Mouse (Mus musculus) thymus, adult 2 months (tissue): ENCODE measurements around the gene Trak1. TPM values are rescaled to one million over a fixed set of nuclear protein-coding genes. Genes with fewer than 3 reads are reported as not detected.

Source experiments
- DNase-seq: peaks from one replicate; pipeline ENCODE4 v3.0.0; 2021
- H3K27ac ChIP-seq: fragments of 200-500 bp; 2 replicates; pipeline ENCODE4 v1.5.1; 2012; ENCODE audit warnings: low read length, control low read depth; ENCODE audit not compliant: control insufficient read depth, insufficient read depth
- H3K27me3 ChIP-seq: fragments of 200-500 bp; 2 replicates; pipeline ENCODE4 v1.6.1; 2012; ENCODE audit warnings: mild to moderate bottlenecking, low read length, moderate library complexity, mixed read lengths; ENCODE audit not compliant: control insufficient read depth, insufficient read depth
- H3K36me3 ChIP-seq: fragments of 200-500 bp; 2 replicates; pipeline ENCODE4 v1.6.1; 2012; ENCODE audit warnings: mild to moderate bottlenecking, low read length, moderate library complexity; ENCODE audit not compliant: control insufficient read depth, insufficient read depth
- H3K4me1 ChIP-seq: fragments of 200-500 bp; replicated peaks from 2 replicates; pipeline ENCODE4 v1.6.1; 2012; ENCODE audit warnings: low read length; ENCODE audit not compliant: control insufficient read depth, insufficient read depth
- H3K4me3 ChIP-seq: fragments of 200-500 bp; 2 replicates; pipeline ENCODE4 v1.5.1; 2012; ENCODE audit warnings: mild to moderate bottlenecking, low read length, control low read depth, moderate library complexity; ENCODE audit not compliant: control insufficient read depth, insufficient read depth
- CTCF ChIP-seq: fragments of 200-500 bp; IDR thresholded peaks from 2 replicates; pipeline ENCODE4 v1.5.1; 2012; ENCODE audit warnings: mild to moderate bottlenecking, control low read depth, low read length, moderate library complexity, borderline replicate concordance; ENCODE audit not compliant: control insufficient read depth, poor library complexity, insufficient read depth; ENCODE audit errors: extremely low read depth
- POLR2A ChIP-seq: fragments of 200-500 bp; IDR thresholded peaks from 2 replicates; pipeline ENCODE4 v1.6.1; 2012; ENCODE audit warnings: mild to moderate bottlenecking, low read length, control low read depth, moderate library complexity; ENCODE audit not compliant: control insufficient read depth, poor library complexity, insufficient read depth; ENCODE audit errors: extremely low read depth
- WGBS: fragments of 180-500 bp; shearing (Covaris S2); methylation state at CpG from one replicate; pipeline ENCODE4 v1.1.7; 2018; 5-methylcytosine and 5-hydroxymethylcytosine counted together
- polyA plus RNA-seq: library from polyadenylated mRNA; depleted of rRNA; stranded (reverse); fragments of >200 nt; gene quantifications from 2 replicates; pipeline ENCODE4 v1.2.3, GENCODE M21; 2012

Trak1 gene
- polyA plus RNA-seq, 1 experiment = 96.5 TPM

- Histone ChIP-seq H3K4me3 (no peak overlapping the region), H3K36me3 (peaks cover 9% of the 10 kb centered on the region), H3K4me1 (no peaks in the 10 kb centered on the region), H3K27me3 (no peaks in the 10 kb centered on the region), H3K27ac (no peak overlapping the region)
- 75% methylated on average over 16 of the region's 16 CpGs for WGBS
- no peak for DNase-seq
- TF ChIP-seq CTCF (no peak), POLR2A (no peak)
Measured at GRCm38 (mm10) chr9:121475488-121476452, 178.5 kb downstream of the Trak1 start.

GRCm38 (mm10) chr9:121477305-121477911 lies 180.1 kb downstream of the Trak1 start:
- Histone ChIP-seq H3K36me3 (peaks cover 9% of the 10 kb centered on the region), H3K4me1 (no peaks in the 10 kb centered on the region), H3K4me3 (no peak overlapping the region), H3K27ac (no peak overlapping the region), H3K27me3 (no peaks in the 10 kb centered on the region)
- peak; percentile 46 for DNase-seq
- WGBS = 19% methylated on average over 15 of the region's 15 CpGs
- TF ChIP-seq POLR2A (no peak), CTCF (0 out of 2 replicates have a peak, but pooled peaks have one; percentile 56)

GRCm38 (mm10) chr9:121479453-121479852 lies 182.2 kb downstream of the Trak1 start:
- Histone ChIP-seq H3K27me3 (no peaks in the 10 kb centered on the region), H3K27ac (no peak overlapping the region), H3K4me3 (no peak overlapping the region), H3K36me3 (no peaks in the 10 kb centered on the region), H3K4me1 (no peaks in the 10 kb centered on the region)
- WGBS = 12% methylated on average over 5 of the region's 5 CpGs
- TF ChIP-seq POLR2A (no peak), CTCF (no peak)
- peak; percentile 56 for DNase-seq

DNA sequence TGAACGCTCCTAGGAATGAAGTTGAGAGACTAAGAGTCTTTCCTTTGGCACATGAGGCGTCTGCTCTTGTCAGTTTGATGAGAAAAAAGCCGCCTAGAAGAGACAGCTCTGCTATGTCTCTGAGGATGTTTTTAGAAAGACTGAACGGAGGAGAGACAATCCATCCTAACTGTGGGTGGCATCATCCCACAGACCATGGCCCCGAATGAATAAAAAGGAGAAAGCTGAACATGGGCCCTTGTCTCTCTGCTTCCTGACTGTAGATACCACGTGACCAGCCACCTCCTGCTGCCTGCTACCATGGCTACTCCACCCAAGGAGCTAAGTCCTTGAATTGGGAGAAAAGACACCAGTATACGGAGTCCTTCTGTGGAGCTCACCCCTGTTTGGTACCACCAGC lies 189.9 kb downstream of the Trak1 start:
- TF ChIP-seq CTCF = no peak
- no peak for TF ChIP-seq POLR2A
- Histone ChIP-seq H3K27ac (no peak overlapping the region), H3K4me1 (no peaks in the 10 kb centered on the region), H3K36me3 (no peaks in the 10 kb centered on the region), H3K27me3 (no peaks in the 10 kb centered on the region; the same call in 1 of the 2 replicates), H3K4me3 (no peak overlapping the region)
- 84% methylated on average over 7 of the region's 7 CpGs for WGBS
- DNase-seq = no peak

GRCm38 (mm10) chr9:121491592-121492240 lies 194.4 kb downstream of the Trak1 start:
- Histone ChIP-seq H3K27ac (no peak overlapping the region), H3K36me3 (no peaks in the 10 kb centered on the region), H3K27me3 (peaks cover 5% of the 10 kb centered on the region; the same call in 1 of the 2 replicates), H3K4me1 (no peaks in the 10 kb centered on the region), H3K4me3 (no peak overlapping the region)
- TF ChIP-seq CTCF = no peak
- no peak for TF ChIP-seq POLR2A
- 84% methylated on average over 11 of the region's 11 CpGs for WGBS
- DNase-seq = no peak

- peaks cover 5% of the 10 kb centered on the region; the same call in 1 of the 2 replicates for H3K27me3 ChIP-seq
- DNase-seq = no peak
- H3K36me3 ChIP-seq = no peaks in the 10 kb centered on the region
- no peak overlapping the region for H3K4me3 ChIP-seq
- no peak for TF ChIP-seq CTCF
- TF ChIP-seq POLR2A = no peak
- H3K4me1 ChIP-seq = no peaks in the 10 kb centered on the region
- H3K27ac ChIP-seq = no peak overlapping the region
- WGBS = 8% methylated on average over 48 of the region's 48 CpGs
Measured at GRCm38 (mm10) chr9:121494006-121494767, 196.9 kb downstream of the Trak1 start.
